Mouse (Mus musculus): ENCODE results near the gene S100a8. TPM values are rescaled to one million over a fixed set of nuclear protein-coding genes. Genes with fewer than 3 reads are reported as not detected.

S100a8 gene
- polyA plus RNA-seq, 1 experiment from 2014 or later: 3,883 TPM

- no peaks in the 10 kb centered on the region for H3K9me3 ChIP-seq (ENCODE audit: low read length)
- WGBS (ENCODE audit: insufficient replicate concordance): 50% methylated on average over 4 of the region's 4 CpGs
- no peak overlapping the region for H3K27ac ChIP-seq (ENCODE audit: low read depth)
- H3K4me3 ChIP-seq (ENCODE audit: low read depth, low read length): no peak overlapping the region
- no peak overlapping the region for H3K9ac ChIP-seq (replicated peaks)
- DNase-seq (no peak), ATAC-seq (no peak)
- no peaks in the 10 kb centered on the region for H3K27me3 ChIP-seq (ENCODE audit: insufficient read depth, low read length)
- H3K36me3 ChIP-seq (replicated peaks; ENCODE audit: insufficient read depth, low read length): no peaks in the 10 kb centered on the region
- H3K4me2 ChIP-seq (ENCODE audit: low read depth, low read length): no peak overlapping the region
- no peaks in the 10 kb centered on the region for H3K4me1 ChIP-seq (ENCODE audit: insufficient read depth)
- TF ChIP-seq CTCF (IDR thresholded peaks at IDR 0.05; ENCODE audit: low read depth) (peak; percentile 68), EP300 (IDR thresholded peaks at IDR 0.05; ENCODE audit: low read depth) (no peak)
Observed at GRCm38 (mm10) chr3:90627807-90628206, 41.0 kb upstream of the S100a8 start.

DNA sequence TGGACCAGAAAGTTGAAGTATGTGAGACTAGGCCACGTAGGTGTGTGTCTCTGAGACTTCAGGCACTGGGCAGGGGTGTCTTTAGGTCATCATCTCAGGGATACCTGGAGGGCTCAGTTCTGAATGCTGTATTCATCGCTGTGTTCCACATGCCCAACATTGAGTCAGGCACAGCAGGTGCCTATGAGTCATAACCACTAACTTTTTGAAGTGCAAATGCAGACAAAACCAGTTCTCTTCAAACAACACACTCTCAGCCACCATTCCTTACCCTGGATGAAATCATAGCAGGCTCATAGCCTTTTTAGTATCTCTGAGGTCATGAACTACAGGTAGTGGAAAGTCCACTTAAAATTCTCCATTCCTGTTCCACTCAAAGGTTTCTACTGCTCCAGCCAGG is 39.5 kb upstream of the S100a8 start:
- no peak overlapping the region for H3K9ac ChIP-seq (replicated peaks)
- no peak for ATAC-seq
- WGBS (ENCODE audit: insufficient replicate concordance): 88% methylated on average over 2 of the region's 2 CpGs

GRCm38 (mm10) chr3:90631984-90632383 is 36.8 kb upstream of the S100a8 start:
- TF ChIP-seq EP300 (IDR thresholded peaks at IDR 0.05; ENCODE audit: low read depth) (no peak), CTCF (IDR thresholded peaks at IDR 0.05; ENCODE audit: low read depth) (no peak)
- H3K4me2 ChIP-seq (ENCODE audit: low read depth, low read length): no peak overlapping the region
- no peak overlapping the region for H3K27ac ChIP-seq (ENCODE audit: low read depth)
- no peak overlapping the region for H3K4me3 ChIP-seq (ENCODE audit: low read depth, low read length)
- WGBS (ENCODE audit: insufficient replicate concordance): 51% methylated on average over 2 of the region's 2 CpGs
- H3K36me3 ChIP-seq (replicated peaks; ENCODE audit: insufficient read depth, low read length): no peaks in the 10 kb centered on the region
- H3K27me3 ChIP-seq (ENCODE audit: insufficient read depth, low read length): no peaks in the 10 kb centered on the region
- no peak for DNase-seq
- no peaks in the 10 kb centered on the region for H3K9me3 ChIP-seq (ENCODE audit: low read length)
- H3K4me1 ChIP-seq (ENCODE audit: insufficient read depth): no peaks in the 10 kb centered on the region
- H3K9ac ChIP-seq (replicated peaks): no peak overlapping the region
- ATAC-seq: no peak

More for the DNA sequence above, 39.5 kb upstream of the S100a8 start:
- H3K4me3 ChIP-seq (ENCODE audit: low read depth, low read length): no peak overlapping the region
- no peaks in the 10 kb centered on the region for H3K9me3 ChIP-seq (ENCODE audit: low read length)
- H3K4me2 ChIP-seq (ENCODE audit: low read depth, low read length): no peak overlapping the region
- no peak for TF ChIP-seq CTCF (IDR thresholded peaks at IDR 0.05; ENCODE audit: low read depth)
- no peak for TF ChIP-seq EP300 (IDR thresholded peaks at IDR 0.05; ENCODE audit: low read depth)
- no peak for DNase-seq
- no peaks in the 10 kb centered on the region for H3K27me3 ChIP-seq (ENCODE audit: insufficient read depth, low read length)
- no peak overlapping the region for H3K27ac ChIP-seq (ENCODE audit: low read depth)
- no peaks in the 10 kb centered on the region for H3K4me1 ChIP-seq (ENCODE audit: insufficient read depth)
- no peaks in the 10 kb centered on the region for H3K36me3 ChIP-seq (replicated peaks; ENCODE audit: insufficient read depth, low read length)

DNA sequence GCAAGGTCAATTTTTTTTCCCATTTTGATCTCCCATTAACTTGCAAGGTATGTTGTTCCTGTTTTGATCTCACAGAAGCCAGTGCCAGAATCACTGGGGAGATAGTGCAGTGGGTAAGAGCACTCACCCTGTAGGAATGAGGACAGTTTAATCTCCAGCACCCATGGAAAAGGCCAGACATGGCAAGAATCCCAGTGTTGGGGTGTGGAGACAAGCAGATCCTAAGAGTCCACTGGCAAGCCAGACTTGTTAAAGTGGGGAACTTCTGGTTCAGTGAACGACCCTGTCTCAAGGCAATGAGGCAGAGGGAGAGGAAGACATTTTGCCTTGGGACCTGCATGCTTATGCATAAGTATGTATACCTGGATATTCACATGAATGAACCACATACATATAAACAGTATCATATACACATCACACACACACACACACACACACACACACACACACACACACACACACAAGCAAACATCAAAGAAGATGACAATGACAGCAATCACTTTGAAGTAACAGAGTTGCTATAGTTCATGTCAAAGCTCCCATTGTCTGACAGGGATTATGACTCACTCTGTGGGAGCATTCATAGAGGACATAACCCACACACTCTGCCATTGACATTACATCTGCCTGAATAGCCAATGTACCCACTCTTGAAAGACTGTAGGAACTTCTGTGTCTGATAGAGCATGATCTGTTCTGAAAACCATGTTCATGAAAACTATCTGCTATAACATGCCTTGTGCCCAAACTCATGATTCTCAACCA is 30.1 kb upstream of the S100a8 start:
- Histone ChIP-seq H3K9ac (replicated peaks) (no peak overlapping the region), H3K36me3 (replicated peaks; ENCODE audit: insufficient read depth, low read length) (no peaks in the 10 kb centered on the region), H3K4me2 (ENCODE audit: low read depth, low read length) (no peak overlapping the region), H3K9me3 (ENCODE audit: low read length) (no peaks in the 10 kb centered on the region), H3K4me1 (ENCODE audit: insufficient read depth) (no peaks in the 10 kb centered on the region), H3K4me3 (ENCODE audit: low read depth, low read length) (no peak overlapping the region), H3K27ac (ENCODE audit: low read depth) (no peak overlapping the region), H3K27me3 (ENCODE audit: insufficient read depth, low read length) (no peaks in the 10 kb centered on the region)
- TF ChIP-seq EP300 (IDR thresholded peaks at IDR 0.05; ENCODE audit: low read depth) (no peak), CTCF (IDR thresholded peaks at IDR 0.05; ENCODE audit: low read depth) (no peak)
- no peak for DNase-seq
- ATAC-seq: no peak
- WGBS (ENCODE audit: insufficient replicate concordance): 31% methylated on average over 1 of the region's 1 CpGs

- no peaks in the 10 kb centered on the region for H3K36me3 ChIP-seq (replicated peaks; ENCODE audit: insufficient read depth, low read length)
- peak; percentile 58 for DNase-seq
- H3K4me2 ChIP-seq (ENCODE audit: low read depth, low read length): no peak overlapping the region
- no peak overlapping the region for H3K9ac ChIP-seq (replicated peaks)
- no peaks in the 10 kb centered on the region for H3K4me1 ChIP-seq (ENCODE audit: insufficient read depth)
- WGBS (ENCODE audit: insufficient replicate concordance): 48% methylated on average over 7 of the region's 7 CpGs
- TF ChIP-seq CTCF (IDR thresholded peaks at IDR 0.05; ENCODE audit: low read depth) (peak; percentile 83), EP300 (IDR thresholded peaks at IDR 0.05; ENCODE audit: low read depth) (no peak)
- H3K9me3 ChIP-seq (ENCODE audit: low read length): no peaks in the 10 kb centered on the region
- no peak overlapping the region for H3K4me3 ChIP-seq (ENCODE audit: low read depth, low read length)
- no peaks in the 10 kb centered on the region for H3K27me3 ChIP-seq (ENCODE audit: insufficient read depth, low read length)
- no peak overlapping the region for H3K27ac ChIP-seq (ENCODE audit: low read depth)
- ATAC-seq: no peak
Observed at GRCm38 (mm10) chr3:90639511-90640154, 29.1 kb upstream of the S100a8 start.

DNA sequence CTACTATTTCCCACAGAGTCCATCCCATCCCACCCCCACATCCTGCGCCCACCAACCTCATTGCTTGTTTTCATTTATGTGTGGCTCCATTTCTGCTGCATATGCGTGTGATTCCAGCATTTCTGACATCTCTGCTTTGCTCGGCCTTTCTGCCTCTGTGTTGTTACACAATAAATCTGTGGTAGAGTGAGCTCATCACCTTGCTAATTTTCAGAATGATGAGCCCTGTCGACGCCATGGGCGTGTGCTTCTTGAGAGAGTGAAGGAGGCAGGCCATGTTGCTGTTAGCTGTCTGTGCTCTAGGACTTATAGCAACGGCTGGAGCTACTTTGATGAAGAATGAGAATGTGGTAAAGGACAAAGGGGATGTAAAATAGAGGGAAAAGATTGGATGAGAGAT is 27.8 kb upstream of the S100a8 start:
- H3K9ac ChIP-seq (replicated peaks): no peak overlapping the region
- ATAC-seq (no peak), DNase-seq (no peak)
- H3K4me1 ChIP-seq (ENCODE audit: insufficient read depth): no peaks in the 10 kb centered on the region
- H3K9me3 ChIP-seq (ENCODE audit: low read length): no peaks in the 10 kb centered on the region
- no peaks in the 10 kb centered on the region for H3K36me3 ChIP-seq (replicated peaks; ENCODE audit: insufficient read depth, low read length)
- TF ChIP-seq CTCF (IDR thresholded peaks at IDR 0.05; ENCODE audit: low read depth) (no peak), EP300 (IDR thresholded peaks at IDR 0.05; ENCODE audit: low read depth) (no peak)
- no peaks in the 10 kb centered on the region for H3K27me3 ChIP-seq (ENCODE audit: insufficient read depth, low read length)
- 65% methylated on average over 7 of the region's 7 CpGs for WGBS (ENCODE audit: insufficient replicate concordance)
- no peak overlapping the region for H3K4me2 ChIP-seq (ENCODE audit: low read depth, low read length)
- no peak overlapping the region for H3K4me3 ChIP-seq (ENCODE audit: low read depth, low read length)
- no peak overlapping the region for H3K27ac ChIP-seq (ENCODE audit: low read depth)
